Mouse (Mus musculus) layer of hippocampus, postnatal 36 days (tissue): Measurements from ENCODE around the gene Rere. TPM values are rescaled to one million over a fixed set of nuclear protein-coding genes. Genes with fewer than 3 reads are reported as not detected.

ENCODE experiments used
- DNase-seq, 2 experiments: peaks; one replicate each; pipeline ENCODE4 v3.0.0; 2022
- total RNA-seq, 2 experiments: library from RNA; stranded (reverse); gene quantifications; 2 replicates each; pipeline ENCODE4 v1.2.3; 2021

The Rere gene
- total RNA-seq, 2 experiments from 2014 or later, result 114 to 152 TPM

DNA sequence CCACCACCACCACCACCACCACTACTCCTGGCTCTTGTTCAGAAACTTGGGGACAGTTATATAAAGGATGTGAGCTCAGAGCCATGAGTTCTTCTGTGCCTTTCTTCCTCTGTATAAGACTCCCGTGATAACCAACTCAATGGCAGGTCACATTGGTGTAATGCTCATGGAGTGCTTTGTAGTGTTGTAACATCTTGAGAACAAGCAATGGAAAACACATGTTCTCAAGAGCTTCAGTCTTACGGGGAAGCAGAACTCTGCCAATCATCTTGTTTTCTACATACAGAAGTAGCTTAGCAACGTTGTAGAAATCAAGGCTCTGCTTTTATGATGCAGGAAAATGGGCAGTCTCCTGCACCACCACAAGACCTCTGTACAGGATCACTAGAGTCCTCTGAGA is 107.1 kb downstream of the Rere start:
- DNase-seq, result no peak

DNA sequence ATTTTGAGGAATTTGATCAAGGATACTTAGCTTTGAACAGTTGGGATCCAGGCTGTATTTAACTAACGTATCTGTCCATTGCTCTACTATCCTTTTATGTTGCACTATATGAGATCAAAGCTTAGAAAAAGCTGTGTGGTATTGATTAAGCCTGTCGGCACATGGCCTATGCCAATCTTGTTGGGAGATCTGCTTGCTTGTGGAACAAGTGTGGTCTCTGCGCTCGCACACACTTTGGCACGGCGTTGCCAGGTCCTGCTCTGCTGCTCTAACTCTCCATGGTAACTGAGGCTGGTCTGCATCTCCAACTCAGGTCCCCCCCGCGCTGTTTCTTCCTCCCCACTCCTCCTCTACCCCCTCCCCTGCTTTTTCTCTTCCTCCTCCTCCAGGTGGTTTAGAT is 112.2 kb downstream of the Rere start:
- no peak for DNase-seq

DNA sequence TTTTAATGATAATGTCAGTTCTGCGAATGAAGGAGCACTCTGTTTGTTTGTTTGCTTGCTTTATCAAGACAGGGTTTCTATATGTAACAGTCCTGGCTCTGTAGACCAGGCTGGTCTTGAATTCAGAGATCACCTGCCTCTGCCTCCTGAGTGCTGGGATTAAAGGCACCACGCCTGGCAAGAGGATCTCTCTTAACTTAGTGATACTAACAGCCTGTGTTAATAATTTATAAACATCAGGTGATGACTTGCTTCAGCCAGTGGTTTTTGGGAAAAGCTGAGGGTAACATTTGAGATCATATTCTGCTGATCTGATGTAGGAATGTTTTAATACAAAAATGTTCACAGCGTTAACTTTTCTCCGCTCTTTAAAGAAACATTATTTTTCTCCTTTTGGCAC is 112.6 kb downstream of the Rere start:
- DNase-seq, result no peak

DNA sequence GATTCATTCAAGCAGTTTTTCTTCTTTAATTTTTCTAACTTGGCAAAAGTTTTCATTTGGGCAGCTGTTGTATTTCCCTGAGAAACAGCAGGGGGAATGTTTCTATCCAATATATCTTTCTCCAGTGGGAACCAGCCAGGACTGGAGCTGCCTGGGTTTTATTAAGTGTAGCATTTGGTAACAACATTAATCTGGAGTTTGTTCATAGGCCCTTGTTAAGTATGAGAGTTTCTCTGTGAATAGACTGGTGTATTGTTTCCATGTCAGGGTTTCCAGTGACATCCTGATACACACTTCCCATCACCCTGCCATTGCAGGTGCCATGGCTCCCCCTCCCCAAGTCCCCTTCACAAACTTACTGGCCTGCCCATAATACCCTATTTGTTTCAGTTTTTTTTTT is 114.9 kb downstream of the Rere start:
- DNase-seq, result no peak

DNA sequence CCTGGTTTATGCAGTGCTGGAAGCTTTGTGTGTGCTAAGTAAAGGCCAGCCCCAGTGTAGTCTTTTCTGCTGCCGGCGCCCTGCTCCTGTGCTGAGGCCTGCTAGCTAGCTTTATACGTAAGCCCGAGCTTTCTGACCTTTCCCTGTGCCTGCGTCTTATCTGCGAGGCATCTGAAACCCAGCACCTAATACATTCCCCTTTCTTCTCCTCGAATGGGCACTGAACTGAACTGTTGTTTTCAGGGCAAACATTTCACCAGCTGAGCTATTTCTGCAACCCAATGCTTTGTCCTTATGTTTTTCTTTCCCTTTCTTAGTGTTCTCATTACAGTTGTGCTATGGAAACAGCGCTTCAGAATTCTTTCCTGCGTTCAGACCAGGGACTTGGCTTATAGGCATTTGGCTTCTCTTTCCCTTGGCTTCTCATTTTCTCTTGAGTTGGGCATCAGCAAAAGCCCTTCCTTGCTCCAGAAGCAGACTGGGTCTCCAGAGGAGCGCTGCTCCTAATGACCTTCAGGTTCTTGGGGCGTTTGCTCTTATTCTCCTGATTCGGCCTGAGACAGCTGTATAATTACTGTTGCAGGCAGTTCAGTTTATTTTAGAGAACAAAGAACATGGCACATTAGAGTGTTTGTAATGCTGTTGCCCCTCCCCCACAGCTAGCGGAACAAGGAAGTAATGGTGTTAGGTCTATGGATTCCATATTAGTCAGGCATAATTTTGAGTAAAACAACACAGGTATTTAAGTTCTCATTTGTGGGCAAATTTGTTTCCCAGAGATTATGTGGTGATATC is 115.6 kb downstream of the Rere start:
- DNase-seq, result no peak

DNA sequence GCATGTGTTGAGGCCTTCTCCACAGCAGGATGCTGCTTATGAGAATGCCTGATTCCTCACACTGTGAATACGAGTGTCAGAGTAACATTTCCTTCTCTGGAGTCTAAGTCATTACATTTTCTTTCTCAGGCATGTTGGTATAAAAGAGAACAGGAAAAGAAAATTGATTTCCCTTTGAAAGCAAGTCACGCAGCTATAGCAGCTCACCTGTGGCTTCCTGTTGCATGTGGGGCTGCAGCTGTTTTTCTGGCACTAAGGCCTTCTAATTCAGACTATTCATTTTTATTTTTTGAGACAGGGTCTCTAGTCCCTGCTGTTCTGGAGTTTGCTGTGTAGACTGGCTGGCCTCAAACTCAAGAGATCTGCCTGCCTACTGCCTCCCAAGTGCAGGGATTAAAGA is 117.6 kb downstream of the Rere start:
- DNase-seq, result no peak

DNA sequence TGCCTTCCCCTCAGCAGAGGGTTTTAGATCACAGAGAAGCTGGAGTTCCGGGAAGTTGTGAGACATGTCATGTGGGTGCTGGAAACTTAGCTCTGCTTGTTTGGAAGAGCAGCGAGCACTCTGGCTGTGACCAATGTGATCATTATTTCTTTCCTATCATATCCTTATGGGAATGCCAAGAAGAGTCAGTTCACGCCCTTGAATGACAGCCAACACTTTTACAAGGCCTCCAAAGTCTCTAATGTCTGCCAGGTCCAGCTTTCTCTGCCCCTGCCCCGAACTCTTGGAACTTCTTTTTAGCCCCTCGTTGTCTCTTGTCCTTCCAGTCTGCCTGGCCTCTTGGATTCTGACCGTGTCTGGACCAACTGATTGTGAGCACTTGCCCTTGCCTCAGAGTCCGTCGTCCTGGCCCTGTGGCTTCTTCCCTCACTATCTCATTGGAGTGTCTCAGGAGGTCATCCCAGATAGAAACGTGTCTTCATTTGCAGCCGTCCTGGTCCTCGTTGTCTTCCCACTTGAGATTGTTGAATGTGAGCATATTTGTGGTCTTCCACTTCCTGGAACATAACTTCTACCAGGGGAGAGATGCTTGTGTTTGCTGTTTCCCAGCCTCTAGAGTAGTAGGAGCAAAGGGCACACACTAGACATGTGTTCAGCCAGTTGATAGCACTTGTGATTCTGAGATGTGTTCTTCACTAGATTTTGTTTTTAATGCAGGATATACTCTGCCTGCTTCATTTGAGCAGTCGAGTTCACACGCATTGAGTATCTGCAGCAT is 120.6 kb downstream of the Rere start:
- no peak for DNase-seq

DNA sequence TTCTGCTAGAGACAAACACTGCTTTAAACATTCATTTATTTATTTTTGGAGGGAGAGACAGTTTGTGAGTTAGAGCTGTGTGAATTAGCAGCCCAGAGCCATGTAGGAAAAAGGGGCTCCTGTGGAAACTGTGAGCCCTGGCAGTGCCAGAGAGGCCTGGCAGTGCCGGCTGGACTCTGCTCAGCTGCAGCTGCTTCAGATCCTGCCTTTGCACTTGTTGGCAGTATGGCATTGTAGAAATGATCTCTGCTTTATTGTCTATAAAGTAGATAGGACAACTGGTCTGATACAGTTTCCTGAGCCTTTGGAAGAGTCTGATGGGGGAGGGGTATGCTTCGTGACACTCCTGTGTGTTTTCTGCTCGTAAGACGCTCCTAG is 121.2 kb downstream of the Rere start:
- no peak for DNase-seq

DNA sequence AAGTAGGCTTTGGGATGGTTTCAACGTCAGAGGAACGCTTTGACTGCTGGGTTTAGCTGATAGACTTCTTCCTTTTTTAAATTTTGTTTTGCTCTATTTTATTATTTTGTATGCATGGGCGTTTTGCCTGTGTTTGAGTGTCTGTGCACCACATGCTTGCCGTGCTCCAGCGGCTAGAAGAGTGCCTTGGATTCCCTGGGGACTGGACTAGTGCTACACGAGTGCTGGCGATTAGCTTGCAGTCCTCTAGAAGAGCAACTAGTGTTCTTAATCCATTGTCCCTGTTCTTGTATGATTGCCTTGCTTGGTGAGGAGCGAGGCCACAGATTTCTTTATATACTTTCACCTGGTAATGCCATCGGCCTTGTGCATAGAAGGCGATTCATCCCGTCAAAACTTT is 122.5 kb downstream of the Rere start:
- DNase-seq, result no peak

DNA sequence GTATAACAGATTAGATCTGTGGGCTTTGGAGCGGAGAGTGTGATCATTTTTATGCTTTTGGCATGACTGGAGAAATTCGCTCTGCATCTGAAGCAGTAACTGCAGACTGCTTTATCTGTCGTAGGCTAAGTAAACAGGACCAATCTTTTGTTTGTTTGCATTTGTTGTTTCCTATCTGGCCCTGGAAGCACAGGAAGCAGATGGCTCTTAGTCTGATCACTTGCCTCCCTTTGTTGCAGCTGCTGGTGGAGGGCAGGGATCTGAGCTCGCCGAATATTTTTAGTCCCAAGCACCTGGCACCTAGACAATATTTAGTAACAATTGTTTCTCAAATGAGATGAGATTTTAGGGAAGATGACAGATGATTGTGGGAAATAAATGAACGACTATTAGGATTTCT is 123.1 kb downstream of the Rere start:
- no peak for DNase-seq

DNA sequence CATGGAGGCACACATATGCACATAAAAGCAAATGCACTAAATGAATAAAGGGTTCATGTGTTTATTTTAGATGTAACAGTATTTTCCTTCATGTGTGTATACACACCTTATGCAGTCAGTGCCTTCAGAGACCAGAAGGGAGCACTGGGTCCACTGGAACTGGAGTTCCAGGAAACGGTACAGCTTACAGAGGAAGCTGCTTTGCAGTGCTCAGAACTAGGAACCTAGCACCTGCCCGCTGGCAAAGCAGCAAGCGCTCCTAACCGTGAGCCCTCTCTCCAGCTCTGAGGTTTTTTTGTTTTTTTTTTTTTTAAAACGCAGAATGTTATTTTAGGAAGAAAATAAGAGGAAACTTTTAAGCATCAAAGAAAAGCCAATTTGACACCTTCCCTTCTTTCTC is 124.3 kb downstream of the Rere start:
- no peak for DNase-seq

DNA sequence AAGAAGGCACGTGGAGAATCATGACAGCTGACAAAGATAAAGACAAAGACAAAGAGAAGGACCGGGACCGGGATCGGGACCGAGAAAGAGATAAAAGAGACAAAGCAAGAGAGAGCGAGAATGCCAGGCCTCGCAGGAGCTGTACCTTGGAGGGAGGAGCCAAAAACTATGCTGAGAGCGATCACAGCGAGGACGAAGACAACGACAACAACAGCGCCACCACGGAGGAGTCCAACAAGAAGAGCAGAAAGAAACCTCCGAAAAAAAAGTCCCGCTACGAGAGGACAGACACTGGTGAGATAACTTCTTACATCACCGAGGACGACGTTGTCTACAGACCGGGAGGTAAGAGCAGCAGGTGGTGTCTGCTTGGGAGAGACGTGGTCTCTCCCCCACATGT is 124.9 kb downstream of the Rere start:
- DNase-seq, result no peak

DNA sequence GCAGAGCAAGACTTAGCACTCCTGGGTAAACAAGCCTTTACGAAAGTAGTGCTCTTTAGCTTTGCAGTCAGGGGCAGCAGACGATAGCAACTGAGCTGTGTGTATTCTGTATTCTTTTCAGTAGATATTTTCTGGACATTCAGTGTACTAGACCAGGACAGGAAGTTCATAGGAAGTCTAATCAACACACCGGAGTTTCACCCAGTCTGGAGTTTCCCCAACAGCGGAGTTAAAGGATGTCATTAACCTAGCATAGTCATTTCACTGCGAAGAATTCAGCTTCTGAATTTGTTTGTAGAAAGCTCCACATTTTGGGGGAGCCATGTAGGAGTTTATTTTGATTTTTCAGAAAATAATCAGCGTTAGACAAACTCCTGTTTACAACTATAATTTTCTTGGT is 125.4 kb downstream of the Rere start:
- no peak for DNase-seq

DNA sequence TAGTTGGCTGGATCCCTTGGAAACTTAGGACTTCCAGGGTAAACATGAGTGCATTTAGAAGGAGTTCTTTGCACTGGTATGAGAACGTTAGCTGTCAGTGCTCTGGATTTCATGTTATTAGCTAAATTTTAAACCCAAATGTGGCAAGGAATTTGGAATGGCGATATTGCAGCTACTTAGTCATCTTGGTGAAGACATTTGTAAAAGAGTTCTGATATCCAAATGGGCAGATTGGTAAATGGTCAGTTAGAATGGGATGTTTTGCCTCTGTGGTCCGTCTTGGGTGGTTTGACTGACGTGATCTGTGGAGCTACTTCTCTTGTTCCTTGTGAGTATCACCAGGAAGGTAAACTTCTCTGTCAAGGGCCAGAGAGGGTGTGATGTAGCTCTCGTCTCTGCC is 132.8 kb downstream of the Rere start:
- DNase-seq, result no peak

DNA sequence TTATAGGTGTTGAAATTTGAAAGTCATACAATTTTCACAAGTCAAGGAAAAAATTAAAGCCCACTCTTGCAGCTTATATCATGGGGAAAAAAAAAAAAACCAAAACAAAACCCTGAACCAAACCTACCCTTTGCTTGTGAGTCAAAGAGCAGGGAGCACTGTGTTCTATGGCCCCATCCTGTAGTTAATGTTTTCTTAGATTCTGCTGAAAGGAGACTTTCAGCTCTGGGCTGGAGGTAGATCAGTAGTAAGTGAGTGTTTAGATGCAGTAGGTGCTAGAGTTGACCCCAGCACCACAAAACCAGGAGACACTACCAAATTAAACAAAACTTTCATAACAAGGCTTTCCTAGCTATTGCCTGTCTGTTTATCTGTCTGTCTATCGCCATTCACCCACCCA is 133.3 kb downstream of the Rere start:
- DNase-seq, result no peak

DNA sequence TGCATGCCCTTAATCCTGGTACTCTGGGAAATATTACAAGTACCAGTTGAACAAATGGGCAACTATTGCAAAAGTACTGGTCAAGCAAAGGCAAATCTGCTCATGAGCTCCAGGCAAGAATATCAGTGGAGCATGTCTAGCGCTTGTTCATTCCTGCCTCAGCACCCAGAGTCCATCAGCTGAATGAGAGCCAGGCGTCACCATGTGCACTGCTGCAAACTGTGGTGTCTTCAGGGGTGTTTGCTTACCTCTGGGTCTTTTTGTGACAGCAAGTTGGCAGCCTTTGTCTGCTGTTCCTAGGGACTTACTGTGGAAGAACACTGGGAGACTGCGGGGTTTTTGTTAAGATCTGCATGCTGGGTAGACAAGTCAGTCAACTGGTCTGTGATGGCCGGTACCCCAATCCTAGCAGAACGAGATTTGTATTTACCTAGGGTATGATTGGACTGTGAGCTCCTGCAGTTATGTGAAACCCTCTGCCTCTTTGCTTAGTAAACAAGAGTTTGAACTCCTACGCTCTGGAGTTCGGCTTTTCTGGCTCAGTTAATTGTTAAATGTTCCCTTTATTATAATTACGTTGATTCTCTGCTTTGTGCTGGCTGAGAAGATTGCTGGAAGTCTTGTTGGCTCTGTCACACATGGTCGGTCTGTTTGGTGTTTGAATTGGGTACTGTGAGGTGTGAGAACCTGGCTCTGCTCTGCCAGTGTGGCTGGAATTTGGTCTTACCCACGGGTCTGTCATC is 134.0 kb downstream of the Rere start:
- no peak for DNase-seq

DNA sequence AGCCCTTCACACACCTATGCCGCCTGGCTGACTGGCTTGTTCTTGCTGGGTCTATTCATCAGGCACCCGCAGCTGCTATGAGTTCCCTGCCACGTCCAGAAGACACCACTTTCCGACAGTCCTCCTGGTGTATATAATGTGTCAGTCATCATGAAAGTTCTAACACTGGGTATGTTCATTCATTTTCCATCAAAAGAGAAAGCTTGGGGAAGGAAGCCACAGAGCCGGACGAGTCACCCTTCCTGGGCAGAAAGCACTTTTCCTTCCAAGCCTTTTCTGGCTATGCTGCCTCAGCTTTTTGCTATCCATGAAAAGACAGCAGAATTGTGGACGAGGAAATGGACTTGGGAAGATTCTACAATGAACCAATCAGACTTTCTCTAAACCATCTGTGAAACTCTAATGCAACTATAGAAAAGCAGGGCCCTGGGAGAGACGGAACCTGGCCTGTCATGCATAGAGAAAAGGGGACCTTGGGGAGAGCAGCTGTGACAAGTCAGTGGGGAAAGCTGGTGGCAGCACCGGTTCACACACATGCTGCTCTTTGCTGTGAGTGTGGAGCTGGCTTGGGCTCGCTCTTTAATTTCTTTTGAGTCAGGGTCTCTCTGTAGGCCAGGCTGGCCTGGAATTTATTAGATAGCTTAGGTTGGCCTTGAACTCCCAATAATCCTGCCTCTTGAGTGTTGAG is 139.3 kb downstream of the Rere start:
- no peak for DNase-seq

DNA sequence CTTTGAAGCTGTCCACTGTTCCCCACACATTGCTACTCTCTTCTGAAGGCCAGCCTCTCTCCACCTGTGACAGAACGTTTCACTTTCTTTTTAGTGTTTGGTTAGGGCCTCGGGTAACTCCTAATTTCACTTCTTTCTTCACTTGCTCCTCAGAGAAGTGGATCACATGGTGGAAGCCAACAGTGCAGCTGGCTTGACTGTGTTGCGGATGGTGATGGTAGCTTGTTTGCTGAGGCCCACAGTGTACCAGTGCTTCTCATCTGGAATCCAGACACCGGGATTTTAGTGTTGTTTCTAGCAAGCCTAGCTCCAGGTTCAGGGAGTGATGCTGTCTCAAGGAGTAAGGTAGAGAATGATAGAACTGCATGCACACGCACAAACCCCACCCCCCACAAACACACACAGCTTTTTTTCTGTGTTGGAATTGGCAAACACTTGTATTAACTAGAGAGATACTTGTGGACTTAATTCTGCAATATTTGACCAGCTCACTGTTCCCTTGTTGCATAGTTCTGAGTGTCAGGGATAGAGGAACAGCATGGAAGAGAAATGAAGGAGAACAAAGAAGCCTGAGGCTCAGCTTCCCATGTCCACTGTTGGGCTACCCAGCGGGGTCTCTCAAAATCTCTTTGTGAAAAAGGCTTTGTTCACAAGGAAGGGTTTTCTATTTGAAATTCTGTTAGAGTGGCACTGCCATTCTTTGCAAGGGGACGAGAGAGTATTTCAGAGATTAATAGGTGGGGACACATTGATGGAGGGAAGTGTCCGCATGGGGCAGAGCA is 144.8 kb downstream of the Rere start:
- DNase-seq, result no peak

DNA sequence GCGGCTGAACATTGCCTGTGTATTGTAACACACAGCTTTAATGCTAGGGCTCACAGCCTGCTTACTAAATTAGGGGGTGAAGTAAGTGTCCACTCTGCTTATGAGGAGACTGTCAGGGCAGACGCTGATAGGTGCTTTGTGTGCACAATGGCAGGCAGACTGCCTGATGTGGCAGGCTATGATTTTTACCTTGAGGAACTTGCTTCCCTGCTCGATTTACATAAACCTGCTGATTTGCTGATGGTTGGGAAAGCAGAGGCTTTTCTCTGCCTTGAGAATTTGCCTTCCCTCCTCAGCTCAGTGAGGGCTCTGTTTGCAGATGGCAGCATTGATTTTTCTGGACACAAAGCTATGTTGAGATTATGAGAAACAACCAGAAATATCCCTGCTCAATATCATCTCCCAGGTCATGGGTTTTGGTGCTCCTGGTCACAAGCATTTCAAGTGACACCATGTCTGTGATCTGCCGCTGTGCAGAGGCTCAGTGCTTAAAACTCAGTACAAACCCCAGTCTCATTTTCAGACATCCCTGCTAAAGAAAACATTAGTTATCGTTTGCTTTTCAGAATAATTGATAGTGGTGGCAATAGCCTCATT is 145.5 kb downstream of the Rere start:
- no peak for DNase-seq

DNA sequence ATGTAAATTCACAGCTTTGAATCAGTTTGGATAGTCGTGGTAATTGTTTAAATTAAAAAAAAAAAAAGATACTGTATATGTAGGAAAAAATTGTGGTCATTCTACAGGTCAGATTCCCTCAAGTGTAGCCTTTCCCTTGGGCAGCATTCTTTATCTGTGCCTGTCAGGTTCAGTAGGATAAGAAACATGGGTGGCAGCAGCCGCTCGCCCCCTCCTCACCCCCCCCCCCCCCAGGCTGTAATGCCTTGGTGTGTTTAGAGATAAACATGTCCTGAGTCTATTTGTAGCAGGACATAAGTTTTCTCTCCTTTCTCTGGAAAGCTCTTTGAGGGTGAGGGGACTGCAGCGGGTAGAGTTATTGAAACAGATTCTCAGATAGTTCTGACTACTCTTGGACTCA is 147.3 kb downstream of the Rere start:
- no peak for DNase-seq

DNA sequence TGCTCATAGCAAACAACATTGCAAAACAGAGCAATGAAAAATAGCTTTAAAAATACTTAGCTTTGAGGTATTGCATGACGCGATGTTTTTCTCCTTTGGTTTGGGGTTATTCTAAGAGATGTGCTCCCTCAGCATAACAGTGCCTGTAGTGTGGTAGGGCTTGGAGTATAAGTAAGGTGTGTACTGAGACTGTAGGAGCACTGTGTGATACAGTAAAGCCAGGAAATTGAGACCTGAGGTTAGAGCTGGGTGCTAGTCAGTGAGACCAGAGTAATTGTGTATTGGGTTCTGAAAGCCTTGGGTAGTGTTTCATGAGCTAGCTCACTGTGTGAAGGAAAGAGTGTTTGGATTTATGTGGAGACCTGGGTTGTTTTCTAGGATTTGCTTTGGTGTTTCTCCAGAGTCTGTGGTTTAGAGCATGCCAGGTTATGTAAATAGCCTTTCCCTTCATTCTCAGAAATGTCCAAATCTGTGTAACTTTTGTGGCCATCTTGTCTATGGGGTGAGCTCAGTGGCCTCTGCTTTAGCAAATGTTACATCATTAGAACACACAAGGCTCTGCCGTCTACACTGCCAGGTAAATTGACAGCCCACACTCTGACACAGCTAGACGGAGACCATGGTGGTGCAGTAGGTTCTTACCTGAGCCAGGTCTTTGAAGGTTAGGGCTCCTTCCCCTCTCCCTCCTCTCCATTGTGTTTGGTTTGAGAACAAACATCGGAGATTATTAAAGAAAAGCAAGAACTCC is 152.6 kb downstream of the Rere start:
- no peak for DNase-seq
